In genomic region chr16:60475776-60476175, GRCm38 (mm10) we compare ENCODE assay signal across 32 mouse cellular contexts.
A peak's percentile ranks its signal among the peaks of the same experiment; 100 is the strongest.
DNase-seq lines count a peak whose midpoint lies in the region; ATAC-seq and TF ChIP-seq lines count a peak whose summit lies in the region.
"Had no signal": no experiment of that assay in that cellular context is flagged by ENCODE, and none has a peak within 500 bp of the region (broad histone marks: within the 10 kb centered on the region; RNA-seq: fewer than 3 reads in every experiment).

No protein-coding gene starts in this region.

- no peaks in the 10 kb centered on the region for H3K9me3 ChIP-seq in midbrain, postnatal 0 days (ENCODE audit: low read length)
- H3K9me3 ChIP-seq: embryonic facial prominence, embryonic 12.5 days; hindbrain, embryonic 12.5 days; intestine, embryonic 15.5 days; limb, embryonic 12.5 days; midbrain, embryonic 10.5 days; neural tube, embryonic 12.5 days had no signal

- no peaks in the 10 kb centered on the region for H3K4me1 ChIP-seq in midbrain, postnatal 0 days (ENCODE audit: insufficient read depth, low read length)
- H3K4me1 ChIP-seq: embryonic facial prominence, embryonic 12.5 days; hindbrain, embryonic 12.5 days; intestine, embryonic 15.5 days; limb, embryonic 12.5 days; liver, embryonic 15.5 days; midbrain, embryonic 10.5 days; neural tube, embryonic 12.5 days had no signal

- H3K4me2 ChIP-seq in midbrain, postnatal 0 days (ENCODE audit: low read depth, low read length, poor library complexity, severe bottlenecking) = no peak overlapping the region
- H3K4me2 ChIP-seq: embryonic facial prominence, embryonic 12.5 days; heart, embryonic 11.5 days; hindbrain, embryonic 12.5 days; intestine, embryonic 15.5 days; limb, embryonic 12.5 days; liver, embryonic 15.5 days; lung, embryonic 14.5 days; neural tube, embryonic 12.5 days had no signal

- no peaks in the 10 kb centered on the region for H3K36me3 ChIP-seq in midbrain, postnatal 0 days (ENCODE audit: insufficient read depth, low read length)
- H3K36me3 ChIP-seq: embryonic facial prominence, embryonic 12.5 days; hindbrain, embryonic 12.5 days; intestine, embryonic 15.5 days; limb, embryonic 12.5 days; liver, embryonic 15.5 days; midbrain, embryonic 10.5 days; neural tube, embryonic 12.5 days had no signal

- H3K4me3 ChIP-seq in midbrain, postnatal 0 days (ENCODE audit: low read depth, low read length) = no peak overlapping the region
- H3K4me3 ChIP-seq: embryonic facial prominence, embryonic 12.5 days; hindbrain, embryonic 12.5 days; intestine, embryonic 15.5 days; left cerebral cortex, adult 2 months; limb, embryonic 12.5 days; liver, embryonic 15.5 days; midbrain, embryonic 10.5 days; myocyte; neural tube, embryonic 12.5 days had no signal

- DNase-seq in cerebellum, adult 11-12 months = peak; percentile 7
- no peak for DNase-seq in cerebellum, adult 11 months
- DNase-seq in cerebellum, postnatal 36 days = peak; percentile 2 to 5
- DNase-seq in cerebellum, adult 9-10 months = no peak
- peak; percentile 14 for DNase-seq in right cerebral cortex, postnatal 25 days
- no peak for DNase-seq in right cerebral cortex, postnatal 10 days (ENCODE audit: low spot score in 2 of 2)
- DNase-seq in spleen, postnatal 36 days (ENCODE audit: low spot score in 2 of 2) = no peak
- no peak for DNase-seq in midbrain, postnatal 0 days (ENCODE audit: low spot score)
- DNase-seq: adrenal gland, adult 8-10 months; embryo, embryonic 11 days; gastrocnemius, postnatal 14 days; heart, postnatal 36 days; kidney, adult 2 months; kidney, postnatal 36 days; lung, embryonic 14.5 days; lung, postnatal 14 days; right cerebral cortex, adult 18-20 months had no signal

- no peak overlapping the region for H3K27ac ChIP-seq in midbrain, postnatal 0 days (ENCODE audit: low read depth, low read length)
- H3K27ac ChIP-seq: embryonic facial prominence, embryonic 12.5 days; hindbrain, embryonic 12.5 days; hindbrain, postnatal 0 days; intestine, embryonic 15.5 days; left cerebral cortex, adult 2 months; limb, embryonic 12.5 days; liver, embryonic 15.5 days; midbrain, embryonic 10.5 days; neural tube, embryonic 12.5 days had no signal

- H3K27me3 ChIP-seq in midbrain, postnatal 0 days (ENCODE audit: insufficient read depth, low read length) = no peaks in the 10 kb centered on the region
- H3K27me3 ChIP-seq: CH12.LX; embryonic facial prominence, embryonic 12.5 days; hindbrain, embryonic 12.5 days; intestine, embryonic 15.5 days; limb, embryonic 12.5 days; liver, embryonic 15.5 days; neural tube, embryonic 12.5 days had no signal

- no peak overlapping the region for H3K9ac ChIP-seq in midbrain, postnatal 0 days (replicated peaks; ENCODE audit: low read length, poor library complexity, severe bottlenecking)
- H3K9ac ChIP-seq: embryonic facial prominence, embryonic 12.5 days; hindbrain, embryonic 12.5 days; intestine, embryonic 15.5 days; limb, embryonic 12.5 days; liver, embryonic 15.5 days; lung, embryonic 14.5 days; neural tube, embryonic 12.5 days had no signal

- ATAC-seq in midbrain, postnatal 0 days (ENCODE audit: low FRiP score) = no peak
- ATAC-seq: activated CD4-positive, CD25-positive, alpha-beta regulatory T cell, adult 4 months; forebrain, embryonic 16.5 days; hindbrain, postnatal 0 days; intestine, embryonic 15.5 days; midbrain, embryonic 16.5 days had no signal

- no peak for TF ChIP-seq CTCF in midbrain, postnatal 0 days (IDR thresholded peaks at IDR 0.05)

Comparison
In these comparisons a context has a peak if more than half of its experiments do, and no peak if none do; other contexts are left out.
1. DNase-seq: peak in cerebellum, adult 11-12 months (single experiment), cerebellum, postnatal 36 days (2 of 2) and right cerebral cortex, postnatal 25 days (single experiment); none in cerebellum, adult 11 months (single experiment), cerebellum, adult 9-10 months (single experiment), right cerebral cortex, postnatal 10 days (0 of 2), spleen, postnatal 36 days (0 of 2) and midbrain, postnatal 0 days (single experiment).